Mouse (Mus musculus) R1 (cell line): ENCODE results near the gene Kansl1.

ENCODE experiments used
- DNase-seq: peaks from one replicate; pipeline ENCODE4 v3.0.0-alpha.2; 2018; ENCODE audit warnings: low read depth, low spot score

Gene Kansl1

GRCm38 (mm10) chr11:104439703-104440102, 29.0 kb downstream of the Kansl1 start:
- no peak for DNase-seq

- DNase-seq: no peak
Observed at GRCm38 (mm10) chr11:104438450-104438849, 30.2 kb downstream of the Kansl1 start.

GRCm38 (mm10) chr11:104436394-104436954, 32.2 kb downstream of the Kansl1 start:
- no peak for DNase-seq

GRCm38 (mm10) chr11:104435753-104436152, 32.9 kb downstream of the Kansl1 start:
- no peak for DNase-seq

- no peak for DNase-seq
Observed at GRCm38 (mm10) chr11:104435141-104435540, 33.5 kb downstream of the Kansl1 start.

GRCm38 (mm10) chr11:104432251-104432650, 36.4 kb downstream of the Kansl1 start:
- DNase-seq: no peak

GRCm38 (mm10) chr11:104431807-104432206, 36.9 kb downstream of the Kansl1 start:
- no peak for DNase-seq

- DNase-seq: peak; percentile 69
Observed at GRCm38 (mm10) chr11:104424727-104425416, 43.8 kb downstream of the Kansl1 start.

GRCm38 (mm10) chr11:104412254-104412653, 56.4 kb downstream of the Kansl1 start:
- no peak for DNase-seq

GRCm38 (mm10) chr11:104407391-104407790, 61.3 kb downstream of the Kansl1 start:
- no peak for DNase-seq

- DNase-seq: no peak
Observed at GRCm38 (mm10) chr11:104400961-104401360, 67.7 kb downstream of the Kansl1 start.

- peak; percentile 31 for DNase-seq
Observed at GRCm38 (mm10) chr11:104399459-104400216, 69.0 kb downstream of the Kansl1 start.

GRCm38 (mm10) chr11:104395648-104396047, 73.0 kb downstream of the Kansl1 start:
- DNase-seq: peak; percentile 50

GRCm38 (mm10) chr11:104393196-104393595, 75.5 kb downstream of the Kansl1 start:
- DNase-seq: no peak

- no peak for DNase-seq
Observed at GRCm38 (mm10) chr11:104392153-104392552, 76.5 kb downstream of the Kansl1 start.

GRCm38 (mm10) chr11:104387284-104387683, 81.4 kb downstream of the Kansl1 start:
- DNase-seq: no peak

- no peak for DNase-seq
Observed at GRCm38 (mm10) chr11:104386595-104386994, 82.1 kb downstream of the Kansl1 start.

GRCm38 (mm10) chr11:104383167-104383810, 85.4 kb downstream of the Kansl1 start:
- no peak for DNase-seq

- no peak for DNase-seq
Observed at GRCm38 (mm10) chr11:104381887-104382286, 86.8 kb downstream of the Kansl1 start.

GRCm38 (mm10) chr11:104379635-104380034, 89.0 kb downstream of the Kansl1 start:
- peak; percentile 42 for DNase-seq

- no peak for DNase-seq
Observed at GRCm38 (mm10) chr11:104376291-104376690, 92.4 kb downstream of the Kansl1 start.
